Mouse (Mus musculus) testis, adult 2 months (tissue): ENCODE data around the gene Klf12.

Experiments used
- CTCF ChIP-seq: fragments of 200-500 bp; IDR thresholded peaks from 2 replicates; pipeline ENCODE4 v1.5.1; 2012; ENCODE audit warnings: low read depth, mild to moderate bottlenecking, inconsistent platforms, low read length, moderate library complexity; ENCODE audit not compliant: control insufficient read depth, insufficient read depth, insufficient replicate concordance
- POLR2A ChIP-seq: fragments of 200-500 bp; IDR thresholded peaks from 2 replicates; pipeline ENCODE4 v1.6.1; 2012; ENCODE audit warnings: low read depth, mild to moderate bottlenecking, inconsistent platforms, low read length, moderate library complexity; ENCODE audit not compliant: control insufficient read depth

DNA sequence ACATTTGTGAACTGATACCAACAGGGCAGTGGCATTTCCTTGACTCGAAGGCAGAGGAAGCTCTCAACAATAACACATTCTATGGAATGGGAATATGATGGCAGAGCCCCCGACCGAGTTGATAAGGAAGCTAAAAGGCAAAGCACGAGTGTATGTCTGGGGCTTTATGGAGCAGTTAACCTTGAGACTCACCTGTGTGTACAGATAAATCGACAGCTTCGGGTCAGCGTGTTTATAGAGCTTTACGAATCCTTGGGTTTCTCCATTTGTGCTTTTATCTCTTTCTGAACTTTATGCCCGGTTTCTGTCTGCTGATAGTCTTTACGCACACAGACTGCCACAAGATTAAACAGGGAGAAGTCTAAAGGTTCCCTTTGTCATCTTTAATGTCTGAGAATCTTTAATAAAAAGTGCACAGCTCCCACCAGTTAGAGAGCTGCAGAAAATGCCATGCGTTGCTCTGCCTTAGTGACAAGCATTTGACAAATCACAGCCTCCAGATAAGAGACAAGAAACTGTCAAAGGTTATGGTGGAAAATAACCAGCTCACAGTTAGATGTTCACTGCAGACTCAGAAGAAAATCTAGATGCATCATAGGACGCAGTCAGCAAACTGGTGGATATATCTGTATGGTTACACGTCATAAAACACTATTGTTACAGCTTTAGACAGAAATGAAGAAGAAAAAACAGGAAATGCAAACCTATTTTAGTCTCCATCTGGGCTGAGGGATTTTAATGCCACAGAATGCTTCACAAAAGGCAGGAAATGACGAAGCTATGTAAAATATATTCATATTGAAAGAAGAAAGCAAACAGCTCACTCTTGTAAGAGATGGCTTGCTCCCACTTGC is 428.1 kb downstream of the Klf12 start:
- TF ChIP-seq POLR2A (no peak), CTCF (no peak)
